Comparison of ENCODE assay signal across 15 mouse cellular contexts in genomic region chr7:111813093-111813492, GRCm38 (mm10). TPM values are rescaled to one million over a fixed set of nuclear protein-coding genes. Genes with fewer than 3 reads are reported as not detected.
A peak's percentile ranks its signal among the peaks of the same experiment; 100 is the strongest.
DNase-seq lines count a peak whose midpoint lies in the region; ATAC-seq and TF ChIP-seq lines count a peak whose summit lies in the region.
"Had no signal": no experiment of that assay in that cellular context is flagged by ENCODE, and none has a peak within 500 bp of the region (broad histone marks: within the 10 kb centered on the region; RNA-seq: fewer than 3 reads in every experiment).

No protein-coding gene starts in this region.

- TF ChIP-seq EP300 in stomach, postnatal 0 days (optimal IDR thresholded peaks at IDR 0.05) = no peak

- H3K4me3 ChIP-seq in stomach, postnatal 0 days (ENCODE audit: low read depth, low read length) = no peak overlapping the region
- no peak overlapping the region for H3K4me3 ChIP-seq in liver, embryonic 12.5 days
- H3K4me3 ChIP-seq: hindbrain, embryonic 13.5 days; liver, embryonic 15.5 days; midbrain, embryonic 13.5 days; neural tube, embryonic 15.5 days had no signal

- intact Hi-C loops in heart, postnatal 10 days (cut with DNase I) = no loop called here
- intact Hi-C loops in heart, postnatal 25 days (cut with DNase I) = no loop called here
- intact Hi-C loops in left cerebral cortex, postnatal 14 days (cut with DNase I) = no loop called here
- intact Hi-C loops in left cerebral cortex, postnatal 36 days (cut with DNase I) = no loop called here

- ATAC-seq in stomach, postnatal 0 days (ENCODE audit: low FRiP score, low TSS enrichment) = peak; percentile 54; the same call in 1 of the 2 replicates
- no peak for ATAC-seq in liver, embryonic 12.5 days
- ATAC-seq: midbrain, embryonic 13.5 days had no signal

- WGBS in stomach, postnatal 0 days = 21% methylated on average over 1 of the region's 1 CpGs
- WGBS in liver, embryonic 12.5 days (ENCODE audit: insufficient replicate concordance) = 19% methylated on average over 1 of the region's 1 CpGs

- H3K4me1 ChIP-seq in stomach, postnatal 0 days (replicated peaks; ENCODE audit: control insufficient read depth, insufficient read depth) = no peaks in the 10 kb centered on the region
- H3K4me1 ChIP-seq in liver, embryonic 12.5 days = no peaks in the 10 kb centered on the region
- H3K4me1 ChIP-seq: hindbrain, embryonic 13.5 days; liver, embryonic 15.5 days; midbrain, embryonic 13.5 days; neural tube, embryonic 15.5 days had no signal

- DNase-seq in heart, postnatal 10 days = peak; percentile 42 to 47
- DNase-seq in heart, postnatal 25 days (ENCODE audit: low spot score) = no peak
- DNase-seq in left cerebral cortex, postnatal 14 days (ENCODE audit: low spot score in 2 of 2) = peak; percentile 35 to 44
- no peak for DNase-seq in left cerebral cortex, postnatal 36 days (ENCODE audit: low spot score in 2 of 2)
- DNase-seq in testis, postnatal 10 days (ENCODE audit: low spot score) = peak; percentile 41
- no peak for DNase-seq in testis, postnatal 14 days (ENCODE audit: low spot score)
- peak; percentile 27 for DNase-seq in stomach, postnatal 0 days (ENCODE audit: low spot score)
- DNase-seq: adrenal gland, postnatal 36 days; cerebellum, adult 18-20 months; gastrocnemius, postnatal 36 days had no signal

- H3K36me3 ChIP-seq in stomach, postnatal 0 days (ENCODE audit: control insufficient read depth, insufficient read depth, low read length) = no peaks in the 10 kb centered on the region
- no peaks in the 10 kb centered on the region for H3K36me3 ChIP-seq in liver, embryonic 12.5 days
- H3K36me3 ChIP-seq: hindbrain, embryonic 13.5 days; liver, embryonic 15.5 days; midbrain, embryonic 13.5 days; neural tube, embryonic 15.5 days had no signal

- H3K27ac ChIP-seq in stomach, postnatal 0 days (replicated peaks) = no peak overlapping the region
- H3K27ac ChIP-seq in liver, embryonic 12.5 days = no peak overlapping the region
- H3K27ac ChIP-seq: hindbrain, embryonic 13.5 days; liver, embryonic 15.5 days; midbrain, embryonic 13.5 days; neural tube, embryonic 15.5 days had no signal

- no peaks in the 10 kb centered on the region for H3K9me3 ChIP-seq in stomach, postnatal 0 days (ENCODE audit: control insufficient read depth, low read length)
- H3K9me3 ChIP-seq in liver, embryonic 12.5 days (replicated peaks) = no peaks in the 10 kb centered on the region
- H3K9me3 ChIP-seq: hindbrain, embryonic 13.5 days; liver, embryonic 15.5 days; midbrain, embryonic 13.5 days; neural tube, embryonic 15.5 days had no signal

- H3K27me3 ChIP-seq in stomach, postnatal 0 days (ENCODE audit: control insufficient read depth, insufficient read depth, low read length) = no peaks in the 10 kb centered on the region
- no peaks in the 10 kb centered on the region for H3K27me3 ChIP-seq in liver, embryonic 12.5 days (replicated peaks)
- H3K27me3 ChIP-seq: hindbrain, embryonic 13.5 days; liver, embryonic 15.5 days; midbrain, embryonic 13.5 days; neural tube, embryonic 15.5 days had no signal

- TF ChIP-seq CTCF in stomach, postnatal 0 days (IDR thresholded peaks at IDR 0.05; ENCODE audit: low read depth) = no peak

- H3K4me2 ChIP-seq in stomach, postnatal 0 days (replicated peaks; ENCODE audit: low read depth) = no peak overlapping the region
- no peak overlapping the region for H3K4me2 ChIP-seq in liver, embryonic 12.5 days
- H3K4me2 ChIP-seq: hindbrain, embryonic 13.5 days; liver, embryonic 15.5 days; midbrain, embryonic 13.5 days; neural tube, embryonic 15.5 days had no signal

- no peak overlapping the region for H3K9ac ChIP-seq in stomach, postnatal 0 days (ENCODE audit: low read length)
- H3K9ac ChIP-seq in liver, embryonic 12.5 days = no peak overlapping the region
- H3K9ac ChIP-seq: hindbrain, embryonic 13.5 days; liver, embryonic 15.5 days; midbrain, embryonic 13.5 days; neural tube, embryonic 15.5 days had no signal

RNA-seq across cellular contexts. Expression of gene Galnt18, which starts 33.3 kb away (rescaled TPM):
- total RNA-seq in heart, postnatal 10 days (2021) = 10 to 100 TPM; 20.9 to 23.0 TPM
- 10 to 100 TPM; 13.8 to 14.3 TPM for total RNA-seq in heart, postnatal 25 days (2021)
- total RNA-seq in left cerebral cortex, postnatal 14 days (2021) = 10 to 100 TPM; 47.6 to 55.3 TPM
- 10 to 100 TPM; 38.4 to 48.3 TPM for total RNA-seq in left cerebral cortex, postnatal 36 days (2021)
- polyA plus RNA-seq in stomach, postnatal 0 days (2015; fragmentation: Nextera tagmentation; extraction: Ambion mirVana) = 20.5 and 21.8 TPM in 2 replicates
- polyA plus RNA-seq in liver, embryonic 12.5 days (2016; fragmentation: Nextera tagmentation; extraction: Ambion mirVana) = 1.9 and 2.1 TPM in 2 replicates

Comparison
In these comparisons a context has a peak if more than half of its experiments do, and no peak if none do; other contexts are left out.
1. DNase-seq: peak in heart, postnatal 10 days (2 of 2), left cerebral cortex, postnatal 14 days (2 of 2), testis, postnatal 10 days (single experiment) and stomach, postnatal 0 days (single experiment); none in heart, postnatal 25 days (single experiment), left cerebral cortex, postnatal 36 days (0 of 2) and testis, postnatal 14 days (single experiment).